Comparison of ENCODE assay signal across 29 mouse cellular contexts in the genomic region with DNA sequence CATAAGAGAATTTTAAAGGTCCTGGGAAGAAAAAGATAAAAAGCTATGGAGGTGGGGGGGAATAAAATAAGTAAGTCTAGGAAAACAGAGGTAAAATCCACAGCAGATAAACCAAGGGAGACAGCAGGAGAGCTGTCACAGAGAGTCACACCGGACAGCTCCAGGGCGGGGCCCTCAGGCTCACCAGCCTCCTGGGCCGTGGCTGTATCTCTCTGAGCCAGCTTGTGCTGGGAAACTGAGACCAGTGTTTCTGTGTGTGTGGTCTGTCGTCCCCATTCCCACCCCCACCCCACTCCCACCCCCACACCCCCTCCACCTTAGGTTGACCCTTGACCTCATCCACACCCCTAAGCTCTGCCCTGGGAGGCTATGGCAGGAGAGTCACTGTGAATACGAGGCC. TPM values are rescaled to one million over a fixed set of nuclear protein-coding genes. Genes with fewer than 3 reads are reported as not detected.
DNase-seq lines count a peak whose midpoint lies in the region; ATAC-seq and TF ChIP-seq lines count a peak whose summit lies in the region.
"Had no signal": no experiment of that assay in that cellular context is flagged by ENCODE, and none has a peak within 500 bp of the region (broad histone marks: within the 10 kb centered on the region; RNA-seq: fewer than 3 reads in every experiment).

No protein-coding gene starts in this region.

- H3K4me2 ChIP-seq in embryonic facial prominence, embryonic 15.5 days (replicated peaks): no peak overlapping the region
- H3K4me2 ChIP-seq in liver, embryonic 11.5 days: no peak overlapping the region
- no peak overlapping the region for H3K4me2 ChIP-seq in liver, postnatal 0 days (ENCODE audit: low read depth, low read length)
- H3K4me2 ChIP-seq: embryonic facial prominence, embryonic 12.5 days; heart, embryonic 15.5 days; hindbrain, embryonic 15.5 days; limb, embryonic 15.5 days had no signal

- 0 out of 4 replicates have a peak, but pooled peaks have one; percentile 21 for TF ChIP-seq EP300 in MEL (IDR thresholded peaks at IDR 0.05; ENCODE audit: low read depth in 1 of 2, low read length in 2 of 2)
- TF ChIP-seq EP300 in liver, postnatal 0 days (IDR thresholded peaks at IDR 0.05; ENCODE audit: low read depth): no peak

- H3K36me3 ChIP-seq in embryonic facial prominence, embryonic 15.5 days: peaks cover 12% of the 10 kb centered on the region
- H3K36me3 ChIP-seq in embryonic facial prominence, embryonic 10.5 days (replicated peaks): peaks cover 23% of the 10 kb centered on the region
- H3K36me3 ChIP-seq in MEL (ENCODE audit: control insufficient read depth in 1 of 2, insufficient read depth in 2 of 2, low read length in 2 of 2): peaks cover 0 to 2% of the 10 kb centered on the region in 2 experiments; a peak in 1 of 4 replicates
- peaks cover 8% of the 10 kb centered on the region for H3K36me3 ChIP-seq in liver, embryonic 11.5 days (ENCODE audit: control insufficient read depth, insufficient read depth, low read length)
- peaks cover 24% of the 10 kb centered on the region for H3K36me3 ChIP-seq in liver, postnatal 0 days (replicated peaks; ENCODE audit: insufficient read depth, low read length)

- 0 out of 2 replicates have a peak, but pooled peaks have one; percentile 11 for ATAC-seq in embryonic facial prominence, embryonic 15.5 days (ENCODE audit: insufficient number of reproducible peaks, low FRiP score, low TSS enrichment, low read depth)
- ATAC-seq in liver, embryonic 11.5 days (replicated peaks; ENCODE audit: low FRiP score): peak; percentile 96
- ATAC-seq in liver, postnatal 0 days: peak; percentile 56; the same call in 1 of the 2 replicates
- ATAC-seq: forebrain, embryonic 14.5 days; midbrain, embryonic 16.5 days had no signal

- DNase-seq in embryonic facial prominence, embryonic 10.5 days (ENCODE audit: low spot score): no peak
- peak; percentile 31 for DNase-seq in MEL (ENCODE audit: low read depth, low spot score)
- no peak for DNase-seq in liver, embryonic 11.5 days (ENCODE audit: low spot score)
- no peak for DNase-seq in liver, postnatal 0 days
- DNase-seq in left cerebral cortex, adult 18-20 months (ENCODE audit: low spot score in 2 of 2): no peak
- DNase-seq in cerebellum, postnatal 10 days: no peak
- DNase-seq in right cerebral cortex, postnatal 10 days (ENCODE audit: low spot score in 2 of 2): no peak
- DNase-seq: adrenal gland, postnatal 10 days; cerebellum, adult 9-10 months; gastrocnemius, postnatal 25 days; heart, adult 2 months; heart, postnatal 36 days; kidney, adult 2 months; layer of hippocampus, adult 9-11 months; left cerebral cortex, postnatal 4 days; lung, postnatal 4 days; right cerebral cortex, adult 18-20 months had no signal

- 57% methylated on average over 5 of the region's 5 CpGs for WGBS in embryonic facial prominence, embryonic 15.5 days
- WGBS in embryonic facial prominence, embryonic 10.5 days: 51% methylated on average over 5 of the region's 5 CpGs
- WGBS in liver, embryonic 11.5 days: 35% methylated on average over 5 of the region's 5 CpGs
- 39% methylated on average over 5 of the region's 5 CpGs for WGBS in liver, postnatal 0 days (ENCODE audit: insufficient replicate concordance)

- TF ChIP-seq CTCF in MEL (IDR thresholded peaks at IDR 0.05 in 2 of 3, conservative IDR thresholded peaks at IDR 0.05 in 1 of 3; ENCODE audit: control insufficient read depth in 1 of 3, insufficient read depth in 1 of 3, low read depth in 2 of 3, low read length in 3 of 3, poor library complexity in 1 of 3, severe bottlenecking in 1 of 3): no peak
- no peak for TF ChIP-seq CTCF in liver, postnatal 0 days (IDR thresholded peaks at IDR 0.05; ENCODE audit: low read depth)

- no peak for TF ChIP-seq POLR2A in MEL (IDR thresholded peaks at IDR 0.05; ENCODE audit: control insufficient read depth in 1 of 2, insufficient read depth in 1 of 2, low read depth in 1 of 2, low read length in 2 of 2, poor library complexity in 1 of 2)

- no peaks in the 10 kb centered on the region for H3K4me1 ChIP-seq in embryonic facial prominence, embryonic 15.5 days
- H3K4me1 ChIP-seq in embryonic facial prominence, embryonic 10.5 days: peaks cover 10% of the 10 kb centered on the region
- H3K4me1 ChIP-seq in MEL (ENCODE audit: control insufficient read depth in 1 of 2, insufficient read depth in 2 of 2, low read length in 2 of 2): 0 out of 4 replicates have a peak, but pooled peaks cover 0 to 3% of the 10 kb centered on the region in 2 experiments
- peaks cover 12% of the 10 kb centered on the region for H3K4me1 ChIP-seq in liver, embryonic 11.5 days (replicated peaks; ENCODE audit: control insufficient read depth, insufficient read depth, low read length)
- no peaks in the 10 kb centered on the region for H3K4me1 ChIP-seq in liver, postnatal 0 days (ENCODE audit: insufficient read depth)
- H3K4me1 ChIP-seq: embryonic facial prominence, embryonic 12.5 days had no signal

- H3K27me3 ChIP-seq in embryonic facial prominence, embryonic 15.5 days: no peaks in the 10 kb centered on the region
- no peaks in the 10 kb centered on the region for H3K27me3 ChIP-seq in embryonic facial prominence, embryonic 10.5 days (replicated peaks; ENCODE audit: low read depth, poor library complexity, severe bottlenecking)
- no peaks in the 10 kb centered on the region for H3K27me3 ChIP-seq in MEL (ENCODE audit: control insufficient read depth in 1 of 2, insufficient read depth in 2 of 2, low read length in 2 of 2)
- no peaks in the 10 kb centered on the region for H3K27me3 ChIP-seq in liver, embryonic 11.5 days (replicated peaks; ENCODE audit: control insufficient read depth, insufficient read depth, low read length)
- no peaks in the 10 kb centered on the region for H3K27me3 ChIP-seq in liver, postnatal 0 days (ENCODE audit: insufficient read depth, low read length)
- H3K27me3 ChIP-seq: embryonic facial prominence, embryonic 12.5 days; heart, embryonic 15.5 days; hindbrain, embryonic 15.5 days; limb, embryonic 15.5 days had no signal

- no peaks in the 10 kb centered on the region for H3K79me2 ChIP-seq in MEL (ENCODE audit: control insufficient read depth, insufficient read depth, low read length, poor library complexity)

- no peaks in the 10 kb centered on the region for H3K9me3 ChIP-seq in embryonic facial prominence, embryonic 15.5 days (replicated peaks)
- H3K9me3 ChIP-seq in embryonic facial prominence, embryonic 10.5 days: no peaks in the 10 kb centered on the region
- no peaks in the 10 kb centered on the region for H3K9me3 ChIP-seq in MEL (replicated peaks; ENCODE audit: insufficient read depth, low read length)
- no peaks in the 10 kb centered on the region for H3K9me3 ChIP-seq in liver, embryonic 11.5 days (ENCODE audit: control insufficient read depth, low read length)
- no peaks in the 10 kb centered on the region for H3K9me3 ChIP-seq in liver, postnatal 0 days (ENCODE audit: low read length)
- H3K9me3 ChIP-seq: embryonic facial prominence, embryonic 12.5 days; heart, embryonic 15.5 days; hindbrain, embryonic 15.5 days; limb, embryonic 15.5 days; midbrain, embryonic 10.5 days had no signal

- no peak for TF ChIP-seq RAD21 in MEL (IDR thresholded peaks at IDR 0.05; ENCODE audit: low read depth, low read length)

- no peak overlapping the region for H3K9ac ChIP-seq in embryonic facial prominence, embryonic 15.5 days
- H3K9ac ChIP-seq in MEL (ENCODE audit: control insufficient read depth, low read depth, low read length, poor library complexity, severe bottlenecking): no peak overlapping the region
- H3K9ac ChIP-seq in liver, embryonic 11.5 days (ENCODE audit: low read depth, low read length): no peak overlapping the region
- no peak overlapping the region for H3K9ac ChIP-seq in liver, postnatal 0 days (replicated peaks)
- H3K9ac ChIP-seq: embryonic facial prominence, embryonic 12.5 days; heart, embryonic 15.5 days; hindbrain, embryonic 15.5 days; limb, embryonic 15.5 days had no signal

- H3K4me3 ChIP-seq in embryonic facial prominence, embryonic 15.5 days (replicated peaks): no peak overlapping the region
- no peak overlapping the region for H3K4me3 ChIP-seq in embryonic facial prominence, embryonic 10.5 days
- H3K4me3 ChIP-seq in MEL (ENCODE audit: control insufficient read depth in 1 of 2, insufficient read depth in 1 of 2, low read depth in 2 of 2, low read length in 2 of 2): no peak overlapping the region
- no peak overlapping the region for H3K4me3 ChIP-seq in liver, embryonic 11.5 days (ENCODE audit: low read depth, low read length)
- H3K4me3 ChIP-seq in liver, postnatal 0 days (ENCODE audit: low read depth, low read length): no peak overlapping the region
- H3K4me3 ChIP-seq: embryonic facial prominence, embryonic 12.5 days; erythroblast, embryonic 14.5 days; heart, adult 2 months; heart, embryonic 15.5 days; hindbrain, embryonic 15.5 days; left cerebral cortex, adult 2 months; limb, embryonic 15.5 days; midbrain, embryonic 10.5 days; myocyte had no signal

- H3K27ac ChIP-seq in embryonic facial prominence, embryonic 15.5 days (replicated peaks): no peak overlapping the region
- H3K27ac ChIP-seq in embryonic facial prominence, embryonic 10.5 days (replicated peaks): no peak overlapping the region
- H3K27ac ChIP-seq in MEL (ENCODE audit: control insufficient read depth, low read depth, low read length): no peak overlapping the region
- no peak overlapping the region for H3K27ac ChIP-seq in liver, embryonic 11.5 days (ENCODE audit: low read depth, low read length)
- no peak overlapping the region for H3K27ac ChIP-seq in liver, postnatal 0 days (ENCODE audit: low read depth)
- H3K27ac ChIP-seq: embryonic facial prominence, embryonic 12.5 days; heart, adult 2 months; heart, embryonic 15.5 days; hindbrain, embryonic 15.5 days; kidney, postnatal 0 days; left cerebral cortex, adult 2 months; limb, embryonic 15.5 days; midbrain, embryonic 10.5 days had no signal

TF ChIP-seq in MEL, 35 proteins besides CTCF, POLR2A, EP300 and RAD21 (continues in another document):
- no peak for TF ChIP-seq SIN3A (IDR thresholded peaks at IDR 0.05; ENCODE audit: low read length)
- TF ChIP-seq USF1 (IDR thresholded peaks at IDR 0.05; ENCODE audit: low read depth, low read length): no peak
- TF ChIP-seq ELF1 (IDR thresholded peaks at IDR 0.05; ENCODE audit: low read depth, low read length): no peak
- no peak for TF ChIP-seq NRF1 (IDR thresholded peaks at IDR 0.05; ENCODE audit: insufficient read depth, low read depth, low read length, poor library complexity, severe bottlenecking)

RNA-seq across cellular contexts. Expression of gene Sccpdh, which starts 56.8 kb away (rescaled TPM):
- 70.1 and 71.9 TPM in 2 replicates for polyA plus RNA-seq in embryonic facial prominence, embryonic 15.5 days (2015; fragmentation: Nextera tagmentation; extraction: Ambion mirVana)
- 68.4 and 78.8 TPM in 2 replicates for polyA plus RNA-seq in embryonic facial prominence, embryonic 10.5 days (2016; fragmentation: Nextera tagmentation; extraction: Ambion mirVana)
- 18.7 and 18.8 TPM in 2 replicates for total RNA-seq in MEL (2012; rRNA removed)
- polyA plus RNA-seq in MEL (2012; ENCODE audit: insufficient read depth in 1 of 2, insufficient read length in 2 of 2, low read depth in 1 of 2, low replicate concordance in 2 of 2, missing spikeins in 1 of 2): 10 to 100 TPM in 1 of 2 experiments, not detected in 1; 18.5 TPM
- polyA plus RNA-seq in liver, embryonic 11.5 days (2014; fragmentation: Nextera tagmentation; extraction: Ambion mirVana): 26.7 and 29.5 TPM in 2 replicates
- 9.0 and 9.9 TPM in 2 replicates for polyA plus RNA-seq in liver, postnatal 0 days (2015; fragmentation: Nextera tagmentation; extraction: Ambion mirVana)
- 10 to 100 TPM; 62.2 to 62.4 TPM for total RNA-seq in left cerebral cortex, adult 18-20 months (2021)
- polyA plus RNA-seq: erythroblast, embryonic 14.5 days had no signal

Comparison
In these comparisons a context has a peak if more than half of its experiments do, and no peak if none do; other contexts are left out.
1. ATAC-seq: peak in every context shown above with its lines; median percentile 96 in liver, embryonic 11.5 days; 56 in liver, postnatal 0 days; 11 in embryonic facial prominence, embryonic 15.5 days.